Comparison of ENCODE assay signal across 8 mouse cellular contexts in the genomic region with DNA sequence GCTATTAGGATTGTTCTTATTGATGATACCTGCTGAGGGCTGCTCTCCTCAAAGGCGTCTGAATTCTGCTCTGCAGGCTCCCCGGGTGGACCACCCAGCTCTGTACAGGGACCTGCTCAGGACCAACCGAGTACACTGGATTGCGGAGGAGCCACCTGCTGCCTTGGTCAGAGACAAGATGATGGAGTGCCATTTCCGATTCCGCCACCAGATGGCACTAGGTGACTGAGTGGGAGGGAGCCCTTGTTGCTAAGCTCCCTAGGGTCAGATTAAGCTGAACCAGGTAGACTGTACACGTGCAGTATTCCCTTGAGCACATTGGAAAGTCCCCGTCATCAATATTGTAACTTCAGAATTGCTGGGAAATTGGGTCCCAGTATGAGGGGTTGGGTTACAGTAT. TPM values are rescaled to one million over a fixed set of nuclear protein-coding genes. Genes with fewer than 3 reads are reported as not detected.
A peak's percentile ranks its signal among the peaks of the same experiment; 100 is the strongest.
DNase-seq lines count a peak whose midpoint lies in the region; ATAC-seq lines count a peak whose summit lies in the region.

No protein-coding gene starts in this region.

- no peak overlapping the region for H3K4me3 ChIP-seq in forebrain, embryonic 16.5 days (replicated peaks; ENCODE audit: low read length)
- no peak overlapping the region for H3K4me3 ChIP-seq in intestine, embryonic 14.5 days (ENCODE audit: low read depth, low read length)
- no peak overlapping the region for H3K4me3 ChIP-seq in midbrain, embryonic 13.5 days (replicated peaks)

- no peak overlapping the region for H3K27ac ChIP-seq in forebrain, embryonic 16.5 days (ENCODE audit: low read length)
- no peak overlapping the region for H3K27ac ChIP-seq in intestine, embryonic 14.5 days (ENCODE audit: low read depth)
- H3K27ac ChIP-seq in midbrain, embryonic 13.5 days: no peak overlapping the region

- intact Hi-C loops in left cerebral cortex, postnatal 10 days (cut with DNase I): loop anchor here (2.0 to 5.0 kb wide), 2 partner anchors 143 to 236 kb away; no protein-coding TSS in a partner anchor

- no peak overlapping the region for H3K4me2 ChIP-seq in forebrain, embryonic 16.5 days (ENCODE audit: low read length)
- H3K4me2 ChIP-seq in intestine, embryonic 14.5 days (ENCODE audit: low read length): no peak overlapping the region
- H3K4me2 ChIP-seq in midbrain, embryonic 13.5 days (replicated peaks): no peak overlapping the region

- no peak overlapping the region for H3K9ac ChIP-seq in forebrain, embryonic 16.5 days (replicated peaks; ENCODE audit: low read depth, low read length)
- H3K9ac ChIP-seq in intestine, embryonic 14.5 days (ENCODE audit: low read length): no peak overlapping the region
- no peak overlapping the region for H3K9ac ChIP-seq in midbrain, embryonic 13.5 days (replicated peaks)

- peak; percentile 51 for ATAC-seq in forebrain, embryonic 16.5 days
- ATAC-seq in intestine, embryonic 14.5 days (replicated peaks; ENCODE audit: low FRiP score, low TSS enrichment, low read depth): peak; percentile 38; the same call in 1 of the 2 replicates
- ATAC-seq in midbrain, embryonic 13.5 days: peak; percentile 34; the same call in 1 of the 2 replicates

- peaks cover 18% of the 10 kb centered on the region for H3K36me3 ChIP-seq in forebrain, embryonic 16.5 days (ENCODE audit: control insufficient read depth, insufficient read depth)
- H3K36me3 ChIP-seq in intestine, embryonic 14.5 days (ENCODE audit: control insufficient read depth, insufficient read depth, low read length): peaks cover 74% of the 10 kb centered on the region
- peaks cover 89% of the 10 kb centered on the region for H3K36me3 ChIP-seq in midbrain, embryonic 13.5 days

- H3K9me3 ChIP-seq in forebrain, embryonic 16.5 days (ENCODE audit: control insufficient read depth, low read length): no peaks in the 10 kb centered on the region
- H3K9me3 ChIP-seq in intestine, embryonic 14.5 days (ENCODE audit: control insufficient read depth, low read length): no peaks in the 10 kb centered on the region
- H3K9me3 ChIP-seq in midbrain, embryonic 13.5 days: no peaks in the 10 kb centered on the region

- DNase-seq in adrenal gland, adult (ENCODE audit: inconsistent age in 2 of 2, low spot score in 1 of 2): peak; percentile 67 to 92
- no peak for DNase-seq in adrenal gland, adult 8-10 months
- peak; percentile 59 for DNase-seq in cerebellum, adult 11-12 months
- DNase-seq in intestine, embryonic 14.5 days (ENCODE audit: low spot score): peak; percentile 97
- DNase-seq in left cerebral cortex, postnatal 10 days (ENCODE audit: extremely low spot score in 1 of 2, low spot score in 2 of 2): peak; percentile 67 to 83
- peak; percentile 60 to 83 for DNase-seq in spleen, postnatal 14 days (ENCODE audit: low spot score in 2 of 2)

- H3K4me1 ChIP-seq in forebrain, embryonic 16.5 days (replicated peaks; ENCODE audit: control insufficient read depth, insufficient read depth, low read length): peaks cover 15% of the 10 kb centered on the region
- H3K4me1 ChIP-seq in intestine, embryonic 14.5 days (replicated peaks; ENCODE audit: control insufficient read depth, insufficient read depth, low read length): no peaks in the 10 kb centered on the region; the same call in 1 of the 2 replicates
- H3K4me1 ChIP-seq in midbrain, embryonic 13.5 days (replicated peaks): 0 out of 2 replicates have a peak, but pooled peaks cover 9% of the 10 kb centered on the region

- WGBS in forebrain, embryonic 16.5 days: 12% methylated on average over 8 of the region's 8 CpGs
- WGBS in intestine, embryonic 14.5 days: 17% methylated on average over 8 of the region's 8 CpGs
- WGBS in midbrain, embryonic 13.5 days: 14% methylated on average over 8 of the region's 8 CpGs

- no peaks in the 10 kb centered on the region for H3K27me3 ChIP-seq in forebrain, embryonic 16.5 days (replicated peaks; ENCODE audit: control insufficient read depth, insufficient read depth, low read length)
- no peaks in the 10 kb centered on the region for H3K27me3 ChIP-seq in intestine, embryonic 14.5 days (replicated peaks; ENCODE audit: control insufficient read depth, insufficient read depth, low read length)
- no peaks in the 10 kb centered on the region for H3K27me3 ChIP-seq in midbrain, embryonic 13.5 days

RNA-seq across cellular contexts. Expression of a gene that starts 17.2 kb away (rescaled TPM):
- total RNA-seq in adrenal gland, adult 8-10 months (2022): 10 to 100 TPM; 21.8 to 49.7 (median 33.9) TPM
- 51.2 and 59.1 TPM in 2 replicates for polyA plus RNA-seq in forebrain, embryonic 16.5 days (2015; fragmentation: Nextera tagmentation; extraction: Ambion mirVana)
- 35.7 and 36.4 TPM in 2 replicates for polyA plus RNA-seq in intestine, embryonic 14.5 days (2014; fragmentation: Nextera tagmentation; extraction: Ambion mirVana)
- 10 to 100 TPM; 34.1 to 34.4 TPM for total RNA-seq in left cerebral cortex, postnatal 10 days (2021)
- polyA plus RNA-seq in midbrain, embryonic 13.5 days (2015; fragmentation: Nextera tagmentation; extraction: Ambion mirVana): 48.8 and 53.9 TPM in 2 replicates

RNA-seq across cellular contexts. Expression of a gene that starts 36.7 kb away (rescaled TPM):
- 1 to 10 TPM in 3 of 4 experiments, under 1 TPM in 1; 0.61 to 1.5 (median 1.3) TPM for total RNA-seq in adrenal gland, adult 8-10 months (2022)
- polyA plus RNA-seq in forebrain, embryonic 16.5 days (2015; fragmentation: Nextera tagmentation; extraction: Ambion mirVana): 12.7 and 15.4 TPM in 2 replicates
- 25.8 and 27.4 TPM in 2 replicates for polyA plus RNA-seq in intestine, embryonic 14.5 days (2014; fragmentation: Nextera tagmentation; extraction: Ambion mirVana)
- 1 to 10 TPM; 1.4 to 1.7 TPM for total RNA-seq in left cerebral cortex, postnatal 10 days (2021)
- 12.8 and 14.9 TPM in 2 replicates for polyA plus RNA-seq in midbrain, embryonic 13.5 days (2015; fragmentation: Nextera tagmentation; extraction: Ambion mirVana)
